Mouse (Mus musculus) ES-E14 (cell line): ENCODE results near the gene Ndufaf8.

ENCODE experiments used
- HCFC1 ChIP-seq: IDR thresholded peaks from 2 replicates; pipeline ENCODE4 v1.6.1; 2012; ENCODE audit warnings: low read length, inconsistent platforms, borderline replicate concordance; ENCODE audit not compliant: insufficient read depth
- MAFK ChIP-seq: IDR thresholded peaks from 2 replicates; pipeline ENCODE4 v1.6.1; 2014; ENCODE audit warnings: mild to moderate bottlenecking, low read depth, low read length, inconsistent platforms; ENCODE audit not compliant: insufficient read depth

GRCm38 (mm10) chr11:120134847-120135530, 36.3 kb downstream of the Ndufaf8 start:
- TF ChIP-seq MAFK, result no peak
- TF ChIP-seq HCFC1, result no peak
